Mouse (Mus musculus) neural tube, embryonic 12.5 days (tissue): Measurements from ENCODE around the gene Gm15093. TPM values are rescaled to one million over a fixed set of nuclear protein-coding genes. Genes with fewer than 3 reads are reported as not detected.
"Not testable (repeated sequence)": the region's sequence is repeated elsewhere in the genome, so short reads cannot be mapped to it uniquely, and the experiment has no call there.

ENCODE experiments used
- ATAC-seq: fragments of 200-750 bp; cut with Nextera tagmentation; 2 replicates; pipeline ENCODE4 v1.8.0; 2017; ENCODE audit warnings: low read depth, mild to moderate bottlenecking, moderate TSS enrichment, moderate library complexity; ENCODE audit not compliant: low FRiP score
- H3K27ac ChIP-seq: fragments of 300-500 bp; sonication (generic); 2 replicates; pipeline ENCODE4 v1.5.1; 2016
- H3K27me3 ChIP-seq: fragments of 300-500 bp; sonication (generic); replicated peaks from 2 replicates; pipeline ENCODE4 v1.6.1; 2016; ENCODE audit warnings: mild to moderate bottlenecking
- H3K36me3 ChIP-seq: fragments of 300-500 bp; sonication (generic); 2 replicates; pipeline ENCODE4 v1.6.1; 2016; ENCODE audit warnings: mild to moderate bottlenecking
- H3K4me1 ChIP-seq: fragments of 300-500 bp; sonication (generic); 2 replicates; pipeline ENCODE4 v1.6.1; 2016
- H3K4me2 ChIP-seq: fragments of 300-500 bp; sonication (generic); replicated peaks from 2 replicates; pipeline ENCODE4 v1.6.1; 2016; ENCODE audit warnings: mild to moderate bottlenecking
- H3K4me3 ChIP-seq: fragments of 300-500 bp; sonication (generic); 2 replicates; pipeline ENCODE4 v1.5.1; 2016
- H3K9ac ChIP-seq: fragments of 300-500 bp; sonication (generic); 2 replicates; pipeline ENCODE4 v1.6.1; 2016; ENCODE audit warnings: mild to moderate bottlenecking
- H3K9me3 ChIP-seq: fragments of 300-500 bp; sonication (generic); 2 replicates; pipeline ENCODE4 v1.6.1; 2016; ENCODE audit warnings: mild to moderate bottlenecking
- WGBS: fragments of 180-500 bp; shearing (Covaris S2); methylation state at CpG from one replicate; pipeline ENCODE4 v1.1.7; 2016; 5-methylcytosine and 5-hydroxymethylcytosine counted together
- polyA plus RNA-seq: library from polyadenylated mRNA; unstranded; fragments of >200 nt; fragmentation: Nextera tagmentation; extraction: Ambion mirVana; gene quantifications from 2 replicates; pipeline ENCODE4 v1.2.1, GENCODE M21; 2016

Gene Gm15093
- not detected in 2 replicates for polyA plus RNA-seq

- not testable (repeated sequence) for H3K4me3 ChIP-seq, H3K4me1 ChIP-seq, H3K36me3 ChIP-seq, H3K9me3 ChIP-seq, H3K27ac ChIP-seq, ATAC-seq, H3K9ac ChIP-seq, H3K27me3 ChIP-seq, H3K4me2 ChIP-seq
- WGBS = no CpG with 5 or more reads among the region's 1 CpGs
These were observed at the start of gene Gm15093 for GRCm38 (mm10) chrX:149272077-149272476. Gm15093 (plus strand) TSS chrX:149272377.

Other genes starting within 250 kb of the Gm15093 start
- gene Ott, start 198.1 kb upstream of the Gm15093 start, polyA plus RNA-seq = not detected in 2 replicates
- not detected in 2 replicates for gene Gm15085, start 175.2 kb downstream of the Gm15093 start, polyA plus RNA-seq